Mouse (Mus musculus): Measurements from ENCODE around the gene Shisa7.
"Not testable (repeated sequence)": the region's sequence is repeated elsewhere in the genome, so short reads cannot be mapped to it uniquely, and the experiment has no call there.

Shisa7 gene

DNA sequence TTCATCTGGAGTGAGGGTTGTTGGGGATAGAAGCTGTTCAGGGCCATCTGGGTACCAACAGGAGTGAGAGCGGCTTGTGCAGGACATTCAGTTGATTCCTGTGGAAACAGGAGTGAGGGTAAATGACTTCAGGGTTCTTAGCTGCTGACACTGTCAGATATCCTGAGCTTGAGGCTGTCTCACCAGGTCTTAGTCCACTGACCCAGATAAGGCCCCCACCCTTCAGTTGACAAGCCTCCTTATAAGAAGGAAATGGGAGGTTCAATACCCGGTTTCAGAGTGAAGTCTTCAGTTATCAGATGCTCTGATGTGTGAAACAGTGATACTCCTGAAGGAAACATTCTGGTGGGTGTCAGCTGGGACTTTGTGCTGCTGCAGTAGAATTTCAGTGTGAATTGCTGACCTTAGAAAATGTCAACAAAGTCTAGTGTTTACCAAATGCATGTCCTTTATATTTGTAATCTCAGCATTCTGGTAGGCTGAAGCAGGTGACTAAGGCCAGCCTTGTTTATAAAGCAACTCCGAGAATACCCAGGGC lies 49.8 kb downstream of the Shisa7 start:
- DNase-seq (ENCODE audit: low spot score in 2 of 2) = no peak

DNA sequence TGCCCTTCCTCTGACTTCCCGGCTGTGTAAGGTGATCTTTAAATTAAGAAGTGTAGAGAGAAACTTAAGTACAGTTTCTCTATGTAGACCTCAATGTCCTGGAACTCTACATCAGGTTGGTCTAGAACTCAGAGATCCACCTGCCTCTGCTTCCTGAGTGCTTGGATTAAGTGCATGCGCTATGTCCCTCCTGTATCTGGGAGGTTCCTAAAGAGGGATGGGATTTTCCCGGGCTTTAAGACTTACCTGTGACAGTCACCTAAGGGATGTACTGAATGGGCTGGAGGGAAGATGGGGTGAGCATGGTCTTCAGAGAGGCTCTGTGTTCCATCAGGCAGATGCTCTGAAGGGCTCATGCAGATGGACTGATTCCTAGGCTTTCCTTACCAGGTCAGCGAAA lies 50.8 kb downstream of the Shisa7 start:
- DNase-seq (ENCODE audit: low spot score in 2 of 2) = no peak

DNA sequence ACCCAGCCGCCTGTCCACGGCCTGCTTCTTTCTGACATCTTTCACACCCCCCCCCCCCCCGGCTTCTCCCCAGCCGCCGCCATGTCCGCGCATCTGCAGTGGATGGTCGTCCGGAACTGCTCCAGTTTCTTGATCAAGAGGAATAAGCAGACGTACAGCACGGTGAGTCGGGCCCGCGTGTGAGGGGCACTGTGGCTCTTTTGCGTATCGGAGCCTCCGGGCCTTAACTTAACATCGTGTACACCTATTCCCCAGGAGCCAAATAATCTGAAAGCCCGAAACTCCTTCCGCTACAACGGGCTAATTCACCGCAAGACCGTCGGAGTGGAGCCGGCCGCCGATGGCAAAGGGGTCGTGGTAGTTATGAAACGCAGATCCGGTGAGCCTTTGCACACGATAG lies 51.2 kb downstream of the Shisa7 start:
- DNase-seq (ENCODE audit: low spot score in 2 of 2) = not testable (repeated sequence)

DNA sequence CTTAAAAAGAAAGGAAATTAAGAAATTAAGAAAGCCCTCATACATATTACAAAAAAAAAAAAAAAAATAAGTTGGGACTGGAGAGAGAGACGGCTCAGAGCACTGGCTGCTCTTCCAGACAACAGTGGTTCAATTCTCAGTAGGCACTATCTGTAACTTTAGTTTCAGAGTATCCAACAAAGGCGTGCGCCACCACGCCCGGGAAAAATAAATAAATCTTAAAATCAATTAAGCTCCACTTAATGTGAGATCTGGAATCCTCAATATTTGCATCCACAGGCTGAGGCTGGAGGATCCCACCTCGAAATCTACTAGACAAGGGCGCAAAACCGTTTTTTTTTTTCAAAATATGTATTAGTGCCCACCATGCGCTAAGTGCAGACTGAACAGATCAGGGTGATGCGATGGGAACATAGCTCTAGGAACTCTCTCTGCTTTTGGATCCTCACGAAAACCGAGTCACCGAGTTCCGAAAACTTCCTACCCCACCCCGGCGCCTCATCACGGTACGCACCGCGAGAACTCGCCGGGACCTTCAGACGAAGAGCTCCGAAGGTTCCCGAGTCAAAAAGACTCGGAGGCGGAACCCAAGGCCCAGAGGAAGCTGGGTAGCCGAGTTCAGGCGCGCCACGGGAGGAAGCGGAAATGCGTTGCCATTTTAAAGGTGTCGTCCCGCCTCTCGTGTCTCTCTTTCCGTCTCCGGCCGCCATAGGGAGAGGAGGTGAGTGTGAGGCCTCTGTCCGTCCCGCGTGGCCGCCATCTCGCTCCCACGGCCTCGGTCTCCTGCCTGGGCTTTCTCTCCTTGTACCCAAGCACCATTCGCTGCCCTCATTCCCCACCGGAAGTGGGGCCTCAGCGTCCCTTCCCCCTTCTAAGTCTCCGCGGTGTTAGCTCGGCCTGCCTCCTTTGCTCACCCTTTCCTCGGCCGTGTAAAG lies 52.0 kb downstream of the Shisa7 start, which contains the start of gene Rpl28:
Rpl28 (plus strand) TSS at position 597 of the 935 bp plus-strand sequence.
- peak; percentile 90 to 96 for DNase-seq (ENCODE audit: low spot score in 2 of 2)

DNA sequence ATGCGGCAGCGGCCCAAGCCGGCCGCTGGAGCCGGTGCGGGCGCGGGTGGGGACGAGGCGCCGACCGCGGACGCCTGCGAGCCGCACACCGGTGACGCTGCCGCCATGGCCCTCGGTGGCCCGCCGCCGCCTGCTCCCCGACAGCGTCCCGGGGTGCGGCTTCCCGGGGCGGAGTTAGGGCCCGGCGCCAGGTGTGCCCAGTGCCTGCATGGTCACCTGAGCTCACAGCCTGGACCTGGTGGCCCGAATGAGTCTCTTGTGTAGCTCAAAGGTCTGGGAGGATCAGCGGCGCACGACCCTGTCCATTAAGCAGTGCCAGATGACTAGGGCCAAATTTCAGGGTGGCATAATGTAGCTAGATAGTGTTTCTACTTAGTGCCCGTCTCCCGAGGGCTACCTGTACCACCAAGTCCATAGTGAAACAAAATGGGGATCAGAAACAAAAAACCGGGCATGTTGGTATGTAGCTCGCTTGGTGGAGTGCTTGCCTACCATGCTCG lies 55.0 kb downstream of the Shisa7 start, which contains the start of gene Tmem238:
Tmem238 (minus strand) TSS at position 221 of the 500 bp plus-strand sequence.
- DNase-seq (ENCODE audit: low spot score in 2 of 2) = peak; percentile 70 to 78

DNA sequence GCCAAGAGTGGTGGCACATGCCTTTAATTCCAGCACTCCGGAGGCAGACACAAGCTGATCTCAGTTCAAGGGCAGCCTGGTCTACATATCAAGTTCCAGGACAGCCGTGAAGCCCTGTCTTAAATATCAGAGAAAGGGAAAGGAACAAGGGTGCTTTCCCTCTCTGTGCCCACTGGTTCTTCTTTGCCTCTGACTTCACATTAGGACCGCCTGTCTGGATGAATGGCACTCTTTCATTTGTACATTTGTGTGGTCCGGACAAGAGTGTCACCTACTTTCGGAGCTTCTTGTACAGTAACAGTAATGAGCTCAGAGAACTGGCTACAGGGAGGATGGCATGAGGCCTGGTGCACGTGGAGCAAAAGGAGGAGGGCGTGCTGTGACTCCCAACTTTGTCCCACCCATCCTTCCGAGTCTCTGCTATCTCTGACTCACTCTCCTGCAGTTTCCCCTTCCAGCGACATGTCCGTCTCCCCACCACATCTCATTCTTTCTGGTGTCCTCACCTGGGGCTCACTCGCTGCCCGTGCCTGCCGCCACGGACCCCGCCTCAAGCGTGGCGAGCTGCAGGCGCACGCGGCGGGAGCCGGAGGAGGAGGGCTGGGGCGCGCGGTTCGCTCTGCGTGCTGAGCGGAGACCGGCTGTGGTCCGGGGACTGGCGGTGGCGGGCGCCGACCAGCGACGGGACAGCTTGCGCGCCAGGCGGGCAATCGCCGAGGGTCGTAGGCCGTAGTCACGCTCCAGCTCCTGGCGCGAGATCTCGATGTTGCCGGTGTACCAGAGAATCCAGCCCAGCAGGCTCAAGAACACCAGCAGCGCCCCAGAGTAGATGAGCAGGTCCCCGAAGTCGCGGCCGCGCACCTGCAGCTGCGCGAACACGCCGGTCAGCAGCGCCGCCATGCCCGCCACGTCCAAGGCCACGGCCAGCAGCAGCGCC lies 55.7 kb downstream of the Shisa7 start:
- peak; percentile 50 to 59 for DNase-seq (ENCODE audit: low spot score in 2 of 2)

DNA sequence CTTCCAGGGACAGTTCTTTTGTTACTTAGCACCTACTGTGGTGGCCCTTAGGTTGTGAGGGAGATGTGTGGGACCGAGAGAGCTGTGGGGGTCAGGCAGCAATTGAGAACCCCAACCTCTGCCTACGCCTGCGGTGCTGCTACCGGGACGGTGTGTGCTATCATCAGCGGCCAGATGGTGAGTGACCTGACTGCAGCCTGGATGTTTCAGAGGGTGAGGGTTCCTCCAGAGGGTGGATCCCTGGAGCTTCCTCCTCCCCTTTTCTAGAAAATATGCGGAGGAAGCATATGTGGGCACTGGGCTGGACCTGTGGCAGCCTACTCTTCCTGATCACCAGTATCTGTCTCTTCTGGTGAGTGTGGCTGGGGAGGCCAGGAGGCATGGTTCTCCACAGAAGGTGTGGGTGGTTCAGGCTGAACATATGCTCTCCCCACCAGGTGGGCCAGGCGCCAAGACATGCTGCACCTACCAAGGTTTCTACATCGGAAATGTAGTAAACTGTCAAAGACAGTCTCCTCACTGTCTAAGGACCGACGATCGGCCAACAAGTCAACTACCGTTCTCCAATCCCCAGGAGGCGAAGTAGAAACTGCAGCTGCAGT lies 60.7 kb downstream of the Shisa7 start:
- DNase-seq (ENCODE audit: low spot score in 2 of 2) = no peak

- no peak for DNase-seq (ENCODE audit: low spot score in 2 of 2)
Observed at GRCm38 (mm10) chr7:4782759-4783158, 61.7 kb downstream of the Shisa7 start, which contains the start of the genes Il11 and Tmem190. TSS of gene Il11 (minus strand) at chr7:4782859. TSS of gene Tmem190 (plus strand) at chr7:4782937.

DNA sequence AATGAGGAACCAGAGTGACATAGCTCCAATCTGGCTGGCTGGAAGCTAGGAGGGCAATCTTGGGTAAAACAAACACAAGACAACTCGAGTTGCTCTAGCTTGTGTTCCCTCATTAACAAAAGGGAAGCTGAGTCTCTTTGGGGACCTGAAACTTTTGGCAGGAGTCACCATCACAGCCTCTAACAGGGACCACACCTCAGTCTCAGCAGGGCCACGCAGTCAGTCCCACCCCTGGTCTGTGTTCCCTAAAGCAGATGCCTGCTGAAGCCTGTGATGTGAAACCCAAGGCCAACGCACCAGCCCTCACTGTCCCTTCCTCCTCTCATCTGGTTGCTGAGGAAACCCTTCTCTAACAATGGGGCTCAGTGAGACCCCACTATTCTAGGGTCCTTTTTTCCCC lies 62.4 kb downstream of the Shisa7 start:
- no peak for DNase-seq (ENCODE audit: low spot score in 2 of 2)

- no peak for DNase-seq (ENCODE audit: low spot score in 2 of 2)
Observed at GRCm38 (mm10) chr7:4779921-4780320, 64.6 kb downstream of the Shisa7 start.

DNA sequence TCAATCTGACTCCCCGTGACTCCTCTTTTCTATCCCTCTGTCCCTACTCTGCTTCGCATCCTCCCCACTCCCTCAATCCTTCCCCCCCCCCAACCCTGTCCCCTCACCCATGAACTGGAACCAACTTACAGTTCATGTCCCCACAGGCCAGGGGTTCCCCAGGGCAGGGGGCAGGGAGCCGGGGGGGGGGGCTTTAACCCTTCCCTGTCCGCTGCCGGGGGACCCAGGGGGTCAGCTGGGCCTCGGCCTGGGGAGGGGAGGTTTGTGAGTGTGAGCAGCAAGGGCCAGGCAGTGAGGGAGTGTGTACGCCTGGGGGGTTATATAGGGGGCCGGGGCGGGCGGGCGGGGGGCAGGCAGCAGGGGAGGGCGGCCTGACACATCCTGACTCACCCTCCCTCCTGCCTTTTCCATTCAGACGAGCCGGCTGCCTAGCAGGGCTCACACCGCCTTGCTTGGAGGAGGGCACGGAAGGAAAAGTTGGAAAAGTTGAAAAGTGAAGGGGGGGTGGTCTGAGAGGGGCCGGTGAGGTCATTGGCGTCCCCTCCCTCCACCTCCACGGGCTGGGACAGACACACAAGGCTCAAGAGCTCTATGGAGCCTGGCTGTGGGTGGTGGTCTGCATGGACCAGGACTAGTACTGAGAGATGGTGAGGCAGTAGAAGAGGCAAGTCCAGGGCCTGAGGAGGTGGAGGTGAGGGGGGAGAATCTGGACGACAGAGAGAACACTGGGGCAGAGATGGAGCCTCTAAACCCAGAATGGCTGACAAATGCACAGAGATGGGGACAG lies 66.5 kb downstream of the Shisa7 start:
- no peak for DNase-seq (ENCODE audit: low spot score in 2 of 2)

DNA sequence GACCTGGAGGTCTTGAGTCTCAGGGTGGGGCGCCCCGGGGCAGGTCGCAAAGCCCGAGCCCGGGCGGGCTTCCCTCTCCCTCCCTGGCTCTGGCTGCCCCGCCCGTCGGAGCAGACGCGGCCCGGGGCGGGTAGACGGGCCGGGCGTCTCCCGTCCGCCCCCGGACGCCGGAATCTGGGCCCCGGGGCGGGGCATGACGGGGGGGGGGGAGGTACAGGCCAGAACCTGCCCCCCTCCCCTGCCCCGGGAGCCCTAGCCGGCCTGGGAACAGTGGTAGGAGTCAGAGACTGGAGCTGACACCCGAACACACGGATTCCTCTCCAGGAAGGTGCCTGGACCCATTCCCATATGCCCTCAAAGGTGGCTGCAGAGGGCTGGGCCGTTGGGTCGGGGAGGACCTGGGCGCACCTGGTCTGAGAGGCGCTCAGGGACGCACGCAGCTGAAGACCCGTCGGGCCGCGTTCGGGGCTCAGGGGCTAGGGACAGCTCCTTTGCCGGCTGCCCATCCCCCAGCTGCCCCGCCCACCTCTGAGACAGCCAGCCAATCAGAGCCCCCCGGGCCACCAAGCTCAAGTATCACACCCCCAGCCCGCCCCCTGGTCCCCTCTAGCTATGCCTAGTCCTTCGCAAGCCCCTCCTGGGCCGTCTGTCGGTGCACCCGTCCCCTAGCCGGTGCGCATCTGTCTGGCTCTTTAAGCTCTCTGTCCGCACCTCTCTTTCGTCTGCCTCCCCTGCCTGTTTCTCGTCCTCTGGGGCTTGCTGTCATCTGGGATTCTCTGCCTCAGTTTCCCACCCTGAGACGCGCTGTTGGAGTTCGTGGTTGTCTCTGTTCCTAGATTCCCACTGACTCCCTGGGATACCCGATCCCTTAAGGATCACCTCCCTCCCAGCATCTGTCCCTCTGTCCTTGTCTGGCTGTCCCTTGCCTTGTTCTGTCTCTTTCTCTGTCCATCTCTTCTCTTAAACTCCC lies 67.3 kb downstream of the Shisa7 start:
- DNase-seq (ENCODE audit: low spot score in 2 of 2) = peak in 1 of 2 experiments; percentile 57

GRCm38 (mm10) chr7:4776131-4776530 lies 68.4 kb downstream of the Shisa7 start:
- DNase-seq (ENCODE audit: low spot score in 2 of 2) = no peak

Data from urinary bladder, postnatal 36 days (tissue).